ENCODE assay signal across 30 mouse cellular contexts in genomic region chr4:95713271-95713670, GRCm38 (mm10).
"Had no signal": no experiment of that assay in that cellular context is flagged by ENCODE, and none has a peak within 500 bp of the region (broad histone marks: within the 10 kb centered on the region; RNA-seq: fewer than 3 reads in every experiment).

No protein-coding gene starts in this region.

- H3K9ac ChIP-seq: limb, embryonic 12.5 days; limb, embryonic 13.5 days; limb, embryonic 15.5 days; liver, embryonic 12.5 days; liver, embryonic 13.5 days; liver, embryonic 14.5 days; liver, embryonic 15.5 days; liver, postnatal 0 days; lung, embryonic 14.5 days; lung, embryonic 15.5 days; midbrain, embryonic 12.5 days; midbrain, embryonic 13.5 days; midbrain, embryonic 15.5 days; neural tube, embryonic 12.5 days had no signal

- H3K36me3 ChIP-seq: limb, embryonic 10.5 days; limb, embryonic 12.5 days; limb, embryonic 13.5 days; limb, embryonic 15.5 days; liver, embryonic 12.5 days; liver, embryonic 13.5 days; liver, embryonic 15.5 days; lung, embryonic 15.5 days; midbrain, embryonic 10.5 days; midbrain, embryonic 12.5 days; midbrain, embryonic 13.5 days; midbrain, embryonic 15.5 days; neural tube, embryonic 12.5 days had no signal

- H3K27me3 ChIP-seq: limb, embryonic 12.5 days; limb, embryonic 13.5 days; limb, embryonic 15.5 days; liver, embryonic 12.5 days; liver, embryonic 13.5 days; liver, embryonic 15.5 days; lung, embryonic 15.5 days; megakaryocyte, embryonic 14.5 days; midbrain, embryonic 12.5 days; midbrain, embryonic 13.5 days; midbrain, embryonic 15.5 days; neural tube, embryonic 12.5 days had no signal

- DNase-seq: left cerebral cortex, postnatal 4 days; liver; liver, embryonic 13.5 days; liver, postnatal 0 days; lung, adult 18-20 months; lung, adult 2 months; lung, embryonic 14.5 days; lung, postnatal 10 days; lung, postnatal 14 days; lung, postnatal 36 days; lung, postnatal 4 days; midbrain, embryonic 14.5 days had no signal

- H3K4me2 ChIP-seq: limb, embryonic 12.5 days; limb, embryonic 13.5 days; limb, embryonic 15.5 days; liver, embryonic 11.5 days; liver, embryonic 12.5 days; liver, embryonic 13.5 days; liver, embryonic 15.5 days; lung, embryonic 14.5 days; lung, embryonic 15.5 days; midbrain, embryonic 11.5 days; midbrain, embryonic 12.5 days; midbrain, embryonic 13.5 days; midbrain, embryonic 15.5 days; neural tube, embryonic 12.5 days had no signal

- H3K9me3 ChIP-seq: limb, embryonic 10.5 days; limb, embryonic 12.5 days; limb, embryonic 13.5 days; limb, embryonic 15.5 days; liver, embryonic 12.5 days; liver, embryonic 13.5 days; liver, embryonic 15.5 days; lung, embryonic 15.5 days; megakaryocyte, embryonic 14.5 days; midbrain, embryonic 10.5 days; midbrain, embryonic 12.5 days; midbrain, embryonic 13.5 days; midbrain, embryonic 15.5 days; neural tube, embryonic 12.5 days had no signal

- H3K4me3 ChIP-seq: limb, embryonic 10.5 days; limb, embryonic 12.5 days; limb, embryonic 13.5 days; limb, embryonic 15.5 days; liver, embryonic 12.5 days; liver, embryonic 13.5 days; liver, embryonic 15.5 days; lung, embryonic 15.5 days; megakaryocyte, embryonic 14.5 days; midbrain, embryonic 10.5 days; midbrain, embryonic 12.5 days; midbrain, embryonic 13.5 days; midbrain, embryonic 15.5 days; myocyte; neural tube, embryonic 12.5 days had no signal

- H3K4me1 ChIP-seq: limb, embryonic 15.5 days; liver, embryonic 12.5 days; liver, embryonic 13.5 days; liver, embryonic 15.5 days; midbrain, embryonic 10.5 days; midbrain, embryonic 12.5 days; midbrain, embryonic 13.5 days; midbrain, embryonic 15.5 days; neural tube, embryonic 12.5 days had no signal

- H3K27ac ChIP-seq: limb, embryonic 10.5 days; limb, embryonic 12.5 days; limb, embryonic 13.5 days; limb, embryonic 15.5 days; liver, embryonic 12.5 days; liver, embryonic 13.5 days; liver, embryonic 14.5 days; liver, embryonic 15.5 days; lung, embryonic 15.5 days; macrophage; midbrain, embryonic 10.5 days; midbrain, embryonic 12.5 days; midbrain, embryonic 13.5 days; midbrain, embryonic 15.5 days; neural tube, embryonic 12.5 days had no signal
